Mouse (Mus musculus) forebrain, embryonic 11.5 days (tissue): ENCODE results near the gene Sycp3. TPM values are rescaled to one million over a fixed set of nuclear protein-coding genes. Genes with fewer than 3 reads are reported as not detected.
A peak's percentile ranks its signal among the peaks of the same experiment; 100 is the strongest.

Experiments
- ATAC-seq: fragments of 200-750 bp; cut with Nextera tagmentation; replicated peaks from 2 replicates; pipeline ENCODE4 v1.8.0; 2017; ENCODE audit warnings: moderate TSS enrichment; ENCODE audit not compliant: low FRiP score
- DNase-seq: peaks from one replicate; pipeline ENCODE4 v3.0.0-alpha.2; 2017; ENCODE audit warnings: low spot score
- H3K27ac ChIP-seq: fragments of 300-500 bp; sonication (generic); 2 replicates; pipeline ENCODE4 v1.5.1; 2014; ENCODE audit warnings: low read depth, low read length
- H3K27me3 ChIP-seq: fragments of 300-500 bp; sonication (generic); 2 replicates; pipeline ENCODE4 v1.6.1; 2014; ENCODE audit warnings: mild to moderate bottlenecking, low read length, mixed read lengths; ENCODE audit not compliant: control insufficient read depth, insufficient read depth
- H3K36me3 ChIP-seq: fragments of 300-500 bp; sonication (generic); 2 replicates; pipeline ENCODE4 v1.6.1; 2014; ENCODE audit warnings: mild to moderate bottlenecking, low read length, moderate library complexity, mixed read lengths; ENCODE audit not compliant: control insufficient read depth, insufficient read depth
- H3K4me1 ChIP-seq: fragments of 300-500 bp; sonication (generic); replicated peaks from 2 replicates; pipeline ENCODE4 v1.6.1; 2014; ENCODE audit warnings: low read length, mixed read lengths; ENCODE audit not compliant: control insufficient read depth, insufficient read depth
- H3K4me2 ChIP-seq: fragments of 300-500 bp; sonication (generic); 2 replicates; pipeline ENCODE4 v1.6.1; 2014; ENCODE audit warnings: low read depth, mild to moderate bottlenecking, low read length, moderate library complexity, mixed read lengths; ENCODE audit not compliant: severe bottlenecking
- H3K4me3 ChIP-seq: fragments of 300-500 bp; sonication (generic); 2 replicates; pipeline ENCODE4 v1.5.1; 2014; ENCODE audit warnings: low read depth, low read length
- H3K9ac ChIP-seq: fragments of 300-500 bp; sonication (generic); 2 replicates; pipeline ENCODE4 v1.6.1; 2014; ENCODE audit warnings: low read length
- H3K9me3 ChIP-seq: fragments of 300-500 bp; sonication (generic); 2 replicates; pipeline ENCODE4 v1.6.1; 2016; ENCODE audit warnings: low read length, mixed read lengths; ENCODE audit not compliant: control insufficient read depth
- WGBS: fragments of 180-500 bp; shearing (Covaris S2); extraction: QIAGEN DNeasy Blood & Tissue Kit; methylation state at CpG from one replicate; pipeline ENCODE4 v1.1.7; 2014; 5-methylcytosine and 5-hydroxymethylcytosine counted together
- polyA plus RNA-seq: library from polyadenylated mRNA; unstranded; fragments of >200 nt; fragmentation: Nextera tagmentation; extraction: Ambion mirVana; gene quantifications from 2 replicates; pipeline ENCODE4 v1.2.1, GENCODE M21; 2014

Sycp3 gene
- polyA plus RNA-seq, 1 experiment from 2014 or later: 0.37 TPM

- peak; percentile 96 for ATAC-seq
- no peaks in the 10 kb centered on the region for H3K9me3 ChIP-seq
- peak within 1 kb of the TSS; percentile 79 for H3K9ac ChIP-seq
- H3K4me2 ChIP-seq: peak within 1 kb of the TSS; percentile 84
- peaks cover 4% of the 10 kb centered on the region; the same call in 1 of the 2 replicates for H3K4me1 ChIP-seq
- under 1% methylated on average over 64 of the region's 80 CpGs for WGBS
- peak within 1 kb of the TSS; percentile 70 for H3K4me3 ChIP-seq
- no peaks in the 10 kb centered on the region for H3K36me3 ChIP-seq
- H3K27ac ChIP-seq: no peak within 1 kb of the TSS
- no peaks in the 10 kb centered on the region for H3K27me3 ChIP-seq
- peak; percentile 96 for DNase-seq
These were observed 44.3 kb downstream of the Sycp3 start, which contains the start of gene Chpt1 for GRCm38 (mm10) chr10:88503421-88504314. Gene Chpt1 (minus strand): TSS chr10:88504073.

GRCm38 (mm10) chr10:88504481-88504880, 45.1 kb downstream of the Sycp3 start:
- H3K9me3 ChIP-seq: no peaks in the 10 kb centered on the region
- no peak overlapping the region for H3K9ac ChIP-seq
- no peak overlapping the region for H3K4me3 ChIP-seq
- WGBS: 52% methylated on average over 3 of the region's 3 CpGs
- no peak overlapping the region for H3K4me2 ChIP-seq
- H3K27me3 ChIP-seq: no peaks in the 10 kb centered on the region
- H3K36me3 ChIP-seq: no peaks in the 10 kb centered on the region
- no peak overlapping the region for H3K27ac ChIP-seq
- peaks cover 4% of the 10 kb centered on the region; the same call in 1 of the 2 replicates for H3K4me1 ChIP-seq
- no peak for ATAC-seq
- no peak for DNase-seq

- ATAC-seq: no peak
- no peak for DNase-seq
- no peak overlapping the region for H3K4me3 ChIP-seq
- H3K36me3 ChIP-seq: no peaks in the 10 kb centered on the region
- no peaks in the 10 kb centered on the region for H3K9me3 ChIP-seq
- 59% methylated on average over 5 of the region's 5 CpGs for WGBS
- H3K4me2 ChIP-seq: no peak overlapping the region
- no peak overlapping the region for H3K27ac ChIP-seq
- no peaks in the 10 kb centered on the region for H3K27me3 ChIP-seq
- H3K4me1 ChIP-seq: peaks cover 4% of the 10 kb centered on the region; the same call in 1 of the 2 replicates
- no peak overlapping the region for H3K9ac ChIP-seq
These were observed 45.9 kb downstream of the Sycp3 start for GRCm38 (mm10) chr10:88505256-88505655.

- Histone ChIP-seq H3K4me2 (no peak overlapping the region), H3K9ac (no peak overlapping the region), H3K27ac (no peak overlapping the region), H3K9me3 (no peaks in the 10 kb centered on the region), H3K36me3 (no peaks in the 10 kb centered on the region), H3K4me3 (no peak overlapping the region), H3K4me1 (peaks cover 4% of the 10 kb centered on the region; the same call in 1 of the 2 replicates), H3K27me3 (no peaks in the 10 kb centered on the region)
- 86% methylated on average over 7 of the region's 7 CpGs for WGBS
- DNase-seq (no peak), ATAC-seq (no peak)
These were observed 48.3 kb downstream of the Sycp3 start for GRCm38 (mm10) chr10:88507691-88508143.

- no peak overlapping the region for H3K27ac ChIP-seq
- WGBS: 82% methylated on average over 12 of the region's 12 CpGs
- no peak for ATAC-seq
- no peaks in the 10 kb centered on the region for H3K4me1 ChIP-seq
- no peak overlapping the region for H3K9ac ChIP-seq
- no peak overlapping the region for H3K4me2 ChIP-seq
- no peak overlapping the region for H3K4me3 ChIP-seq
- no peaks in the 10 kb centered on the region for H3K27me3 ChIP-seq
- H3K36me3 ChIP-seq: no peaks in the 10 kb centered on the region
- no peaks in the 10 kb centered on the region for H3K9me3 ChIP-seq
- no peak for DNase-seq
These were observed 51.3 kb downstream of the Sycp3 start for GRCm38 (mm10) chr10:88510503-88511271.

GRCm38 (mm10) chr10:88511355-88511754, 52.0 kb downstream of the Sycp3 start:
- WGBS: 94% methylated on average over 9 of the region's 9 CpGs

GRCm38 (mm10) chr10:88513574-88514135, 54.3 kb downstream of the Sycp3 start:
- Histone ChIP-seq H3K9me3 (no peaks in the 10 kb centered on the region), H3K27ac (no peak overlapping the region), H3K36me3 (no peaks in the 10 kb centered on the region), H3K9ac (no peak overlapping the region), H3K27me3 (no peaks in the 10 kb centered on the region), H3K4me3 (no peak overlapping the region), H3K4me1 (no peaks in the 10 kb centered on the region), H3K4me2 (no peak overlapping the region)
- ATAC-seq (no peak), DNase-seq (no peak)
- 76% methylated on average over 8 of the region's 8 CpGs for WGBS

More at GRCm38 (mm10) chr10:88511355-88511754, 52.0 kb downstream of the Sycp3 start:
- H3K4me2 ChIP-seq: no peak overlapping the region
- H3K9me3 ChIP-seq: no peaks in the 10 kb centered on the region
- H3K4me3 ChIP-seq: no peak overlapping the region
- H3K36me3 ChIP-seq: no peaks in the 10 kb centered on the region
- ATAC-seq (no peak), DNase-seq (no peak)
- H3K9ac ChIP-seq: no peak overlapping the region
- no peaks in the 10 kb centered on the region for H3K4me1 ChIP-seq
- H3K27me3 ChIP-seq: no peaks in the 10 kb centered on the region
- H3K27ac ChIP-seq: no peak overlapping the region

GRCm38 (mm10) chr10:88514495-88514894, 55.1 kb downstream of the Sycp3 start:
- Histone ChIP-seq H3K27me3 (no peaks in the 10 kb centered on the region), H3K36me3 (no peaks in the 10 kb centered on the region), H3K4me1 (no peaks in the 10 kb centered on the region), H3K9me3 (no peaks in the 10 kb centered on the region), H3K9ac (no peak overlapping the region), H3K27ac (no peak overlapping the region), H3K4me2 (no peak overlapping the region), H3K4me3 (no peak overlapping the region)
- 49% methylated on average over 2 of the region's 2 CpGs for WGBS
- no peak for DNase-seq
- no peak for ATAC-seq
